Mouse (Mus musculus): ENCODE data around the gene Tmem192. TPM values are rescaled to one million over a fixed set of nuclear protein-coding genes. Genes with fewer than 3 reads are reported as not detected.
"Not testable (repeated sequence)": the region's sequence is repeated elsewhere in the genome, so short reads cannot be mapped to it uniquely, and the experiment has no call there.

Gene Tmem192
- polyA plus RNA-seq, 1 experiment from 2014 or later, result 36.4 TPM

- Histone ChIP-seq H3K9ac (replicated peaks) (no peak overlapping the region), H3K4me1 (no peaks in the 10 kb centered on the region), H3K27me3 (replicated peaks) (no peaks in the 10 kb centered on the region), H3K4me2 (no peak overlapping the region), H3K36me3 (no peaks in the 10 kb centered on the region), H3K9me3 (replicated peaks) (no peaks in the 10 kb centered on the region), H3K27ac (replicated peaks) (no peak overlapping the region), H3K4me3 (replicated peaks) (no peak overlapping the region)
- WGBS, result 78% methylated on average over 20 of the region's 20 CpGs
- ATAC-seq (ENCODE audit: low FRiP score), result no peak
Measured at GRCm38 (mm10) chr8:64983150-64983897, 36.3 kb downstream of the Tmem192 start.

DNA sequence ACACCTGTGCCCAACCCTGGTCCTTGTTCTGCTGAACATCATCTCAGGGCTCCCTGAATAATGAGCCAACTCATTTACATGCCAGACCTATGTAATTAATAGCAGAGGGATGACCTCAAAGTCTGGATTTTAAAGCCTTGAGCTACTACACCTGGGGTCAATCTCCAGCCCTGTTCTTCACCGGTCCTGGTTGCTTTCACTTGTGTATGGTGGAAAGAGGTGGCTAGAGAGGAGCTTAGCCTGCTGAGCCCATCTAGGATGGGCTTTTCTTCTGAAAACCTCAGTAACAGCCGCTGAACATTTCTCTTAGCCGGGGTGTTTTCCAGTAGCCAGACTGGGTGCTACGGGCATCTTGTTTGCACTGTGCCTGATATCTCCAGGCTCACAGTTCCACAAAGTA, 40.7 kb downstream of the Tmem192 start, which contains the start of gene Trim75:
Trim75 (minus strand) TSS at position 101 of the 400 bp plus-strand sequence.
- no peaks in the 10 kb centered on the region for H3K27me3 ChIP-seq (replicated peaks)
- H3K9ac ChIP-seq (replicated peaks), result no peak within 1 kb of the TSS
- ATAC-seq (ENCODE audit: low FRiP score), result no peak
- 92% methylated on average over 4 of the region's 4 CpGs for WGBS
- H3K36me3 ChIP-seq, result no peaks in the 10 kb centered on the region
- no peak within 1 kb of the TSS for H3K4me3 ChIP-seq (replicated peaks)
- no peak within 1 kb of the TSS for H3K4me2 ChIP-seq
- no peak within 1 kb of the TSS for H3K27ac ChIP-seq (replicated peaks)
- no peaks in the 10 kb centered on the region for H3K9me3 ChIP-seq (replicated peaks)
- no peaks in the 10 kb centered on the region for H3K4me1 ChIP-seq

- WGBS, result 81% methylated on average over 4 of the region's 4 CpGs
- no peak for ATAC-seq (ENCODE audit: low FRiP score)
- no peak overlapping the region for H3K9ac ChIP-seq (replicated peaks)
- H3K4me3 ChIP-seq (replicated peaks), result no peak overlapping the region
- no peaks in the 10 kb centered on the region for H3K36me3 ChIP-seq
- no peaks in the 10 kb centered on the region for H3K4me1 ChIP-seq
- no peak overlapping the region for H3K4me2 ChIP-seq
- H3K27me3 ChIP-seq (replicated peaks), result no peaks in the 10 kb centered on the region
- H3K9me3 ChIP-seq (replicated peaks), result no peaks in the 10 kb centered on the region
- no peak overlapping the region for H3K27ac ChIP-seq (replicated peaks)
Measured at GRCm38 (mm10) chr8:64998806-64999365, 51.9 kb downstream of the Tmem192 start.

GRCm38 (mm10) chr8:65007616-65008015, 60.6 kb downstream of the Tmem192 start:
- not testable (repeated sequence) for H3K4me3 ChIP-seq (replicated peaks); H3K4me1 ChIP-seq; ATAC-seq (ENCODE audit: low FRiP score); H3K9ac ChIP-seq (replicated peaks); H3K27me3 ChIP-seq (replicated peaks); H3K9me3 ChIP-seq (replicated peaks); H3K4me2 ChIP-seq; H3K36me3 ChIP-seq; H3K27ac ChIP-seq (replicated peaks)
- WGBS, result 77% methylated on average over 6 of the region's 6 CpGs

DNA sequence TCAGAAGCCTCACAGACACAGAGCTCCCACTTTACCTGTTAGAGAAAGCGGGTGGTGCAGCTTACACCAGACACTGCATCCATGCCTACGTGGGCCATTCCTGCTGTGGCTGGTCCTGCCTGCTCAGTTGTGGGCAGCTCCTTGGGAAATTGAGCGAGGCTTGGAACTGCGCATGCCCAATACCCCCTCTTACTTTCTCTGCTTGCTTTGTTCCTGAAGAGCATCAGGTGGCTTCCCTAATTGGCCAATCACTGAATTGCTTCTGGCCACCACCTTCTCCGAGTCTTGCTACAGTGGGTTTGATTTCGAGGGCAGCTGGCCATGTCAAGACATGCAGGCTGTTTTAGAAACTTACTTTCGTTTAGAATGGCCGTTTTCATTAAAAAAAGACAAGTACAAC, 71.4 kb downstream of the Tmem192 start, which contains the start of the genes Trim61 and Trim60:
Trim61 (minus strand) TSS at position 101 of the 400 bp plus-strand sequence.
Trim60 (minus strand) TSS at position 162 of the 400 bp plus-strand sequence.
- Histone ChIP-seq H3K36me3 (no peaks in the 10 kb centered on the region), H3K4me3 (replicated peaks) (no peak within 1 kb of the TSS), H3K27ac (replicated peaks) (no peak within 1 kb of the TSS), H3K9me3 (replicated peaks) (no peaks in the 10 kb centered on the region), H3K9ac (replicated peaks) (no peak within 1 kb of the TSS), H3K4me1 (no peaks in the 10 kb centered on the region), H3K4me2 (no peak within 1 kb of the TSS), H3K27me3 (replicated peaks) (no peaks in the 10 kb centered on the region)
- 90% methylated on average over 8 of the region's 8 CpGs for WGBS
- no peak for ATAC-seq (ENCODE audit: low FRiP score)

Other genes starting within 250 kb of the Tmem192 start
- gene Msmo1, start 213.4 kb upstream of the Tmem192 start, polyA plus RNA-seq (2015; fragmentation: Nextera tagmentation; extraction: Ambion mirVana), result 140 and 152 TPM in 2 replicates
- gene Klhl2, start 97.2 kb upstream of the Tmem192 start, polyA plus RNA-seq (2015; fragmentation: Nextera tagmentation; extraction: Ambion mirVana), result 30.3 and 37.4 TPM in 2 replicates
- 0.10 and 0.15 TPM in 2 replicates for gene Trim75, start 40.6 kb downstream of the Tmem192 start, polyA plus RNA-seq (2015; fragmentation: Nextera tagmentation; extraction: Ambion mirVana)
- 0.32 and 0.42 TPM in 2 replicates for gene Trim61, start 71.3 kb downstream of the Tmem192 start, polyA plus RNA-seq (2015; fragmentation: Nextera tagmentation; extraction: Ambion mirVana)
- not detected in 2 replicates for gene Trim60, start 71.4 kb downstream of the Tmem192 start, polyA plus RNA-seq (2015; fragmentation: Nextera tagmentation; extraction: Ambion mirVana)
- 2.9 and 4.6 TPM in 2 replicates for gene Apela, start 90.2 kb downstream of the Tmem192 start, polyA plus RNA-seq (2015; fragmentation: Nextera tagmentation; extraction: Ambion mirVana)
- gene Gm10663, start 127.8 kb downstream of the Tmem192 start, polyA plus RNA-seq (2015; fragmentation: Nextera tagmentation; extraction: Ambion mirVana), result not detected in 2 replicates
- 1.1 TPM in 1 of 2 replicates, not detected in the other for gene BC030870, start 182.4 kb downstream of the Tmem192 start, polyA plus RNA-seq (2015; fragmentation: Nextera tagmentation; extraction: Ambion mirVana)

Measured in neural tube, embryonic 15.5 days (tissue).